Mouse (Mus musculus): ENCODE measurements around the gene Spata25. TPM values are rescaled to one million over a fixed set of nuclear protein-coding genes. Genes with fewer than 3 reads are reported as not detected.
"Not testable (repeated sequence)": the region's sequence is repeated elsewhere in the genome, so short reads cannot be mapped to it uniquely, and the experiment has no call there.

The Spata25 gene
- polyA plus RNA-seq, 1 experiment from 2014 or later: 0.14 TPM

DNA sequence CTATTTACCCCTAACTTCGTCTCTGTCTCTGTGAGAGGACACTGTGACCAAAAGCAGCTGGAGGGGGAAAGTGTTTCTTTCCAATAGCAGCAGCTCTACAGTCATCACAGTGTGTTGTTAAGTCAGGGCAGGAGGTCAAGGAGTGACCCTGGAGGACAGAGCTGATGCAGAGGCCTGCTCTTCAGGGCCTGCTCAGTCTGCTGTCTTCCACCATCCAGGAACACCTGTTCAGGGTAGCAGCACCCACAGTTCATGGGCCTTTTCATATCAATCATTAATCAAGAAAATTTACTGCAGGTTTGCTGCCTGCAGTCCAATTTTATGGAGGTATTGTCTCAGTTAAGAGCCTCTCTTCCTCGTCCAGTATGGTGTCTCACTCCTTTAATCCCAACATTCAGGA lies 14.8 kb downstream of the Spata25 start:
- no peaks in the 10 kb centered on the region for H3K27me3 ChIP-seq
- ATAC-seq: no peak
- DNase-seq (ENCODE audit: low read depth, low spot score): no peak
- POLR2A ChIA-PET: no interaction called here
- in situ Hi-C loops (cut with MboI; ENCODE audit: low pct_unique_long_range_greater_than_20kb): no loop called here
- CTCF ChIA-PET: no interaction called here
- no peak for TF ChIP-seq CTCF (IDR thresholded peaks at IDR 0.05)

DNA sequence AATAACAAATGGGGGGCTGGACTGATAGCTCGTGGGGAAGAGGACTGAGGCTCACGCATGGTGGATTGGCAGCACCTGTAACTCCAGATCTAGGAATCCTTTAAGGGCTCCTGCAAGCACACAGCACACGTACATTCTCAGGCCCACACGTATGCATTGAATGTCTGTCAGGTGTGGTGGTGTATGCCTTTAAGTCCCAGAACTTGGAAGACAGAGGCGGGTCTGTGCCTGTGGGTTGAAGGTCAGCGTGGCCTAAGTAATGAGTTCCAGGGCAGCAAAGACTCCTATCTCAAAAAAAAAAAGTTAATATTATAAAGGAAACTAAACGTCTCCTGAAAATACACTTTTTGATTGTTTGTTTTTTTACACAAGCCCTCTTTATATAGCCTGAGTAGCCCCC lies 21.7 kb downstream of the Spata25 start:
- POLR2A ChIA-PET: no interaction called here
- DNase-seq (ENCODE audit: low read depth, low spot score) (no peak), ATAC-seq (no peak)
- H3K27me3 ChIP-seq: no peaks in the 10 kb centered on the region
- TF ChIP-seq CTCF (IDR thresholded peaks at IDR 0.05): no peak
- CTCF ChIA-PET: interaction anchor here (1.2 to 5.7 kb wide), 3 partner anchors 11 to 13 kb away, joined by 4 to 53 read pairs (median 4); no protein-coding TSS in a partner anchor
- in situ Hi-C loops (cut with MboI; ENCODE audit: low pct_unique_long_range_greater_than_20kb): no loop called here

DNA sequence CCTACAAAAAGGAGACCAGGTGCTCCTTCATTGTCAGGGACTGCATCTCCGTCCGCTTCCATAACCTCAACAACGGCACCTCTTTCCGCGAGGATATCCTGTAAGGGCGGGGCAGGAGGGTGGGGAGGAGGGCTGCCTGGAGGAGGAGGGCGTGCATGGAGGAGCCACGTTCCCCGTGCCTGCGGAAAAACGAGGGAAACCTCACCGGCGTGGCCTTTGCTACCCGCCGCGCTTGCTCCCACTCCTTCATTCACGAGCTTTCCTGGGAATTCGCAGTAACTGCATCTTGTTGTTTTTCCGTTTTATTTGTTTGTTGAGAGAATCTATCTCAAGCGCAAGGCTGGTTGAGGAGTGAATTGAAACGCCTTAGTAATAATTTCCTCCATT lies 23.0 kb downstream of the Spata25 start:
- in situ Hi-C loops (cut with MboI; ENCODE audit: low pct_unique_long_range_greater_than_20kb): no loop called here
- DNase-seq (ENCODE audit: low read depth, low spot score) (no peak), ATAC-seq (peak; percentile 24)
- CTCF ChIA-PET: interaction anchor here (1.2 to 5.7 kb wide), 4 partner anchors 12 to 17 kb away, joined by 4 to 53 read pairs (median 10); partner anchors contain the start of gene Zswim1
- no peaks in the 10 kb centered on the region for H3K27me3 ChIP-seq
- POLR2A ChIA-PET: interaction anchor here (0.9 to 1.8 kb wide), 3 partner anchors 10 to 17 kb away, joined by 3 to 7 read pairs (median 5); partner anchors contain the start of gene Zswim1
- no peak for TF ChIP-seq CTCF (IDR thresholded peaks at IDR 0.05)

DNA sequence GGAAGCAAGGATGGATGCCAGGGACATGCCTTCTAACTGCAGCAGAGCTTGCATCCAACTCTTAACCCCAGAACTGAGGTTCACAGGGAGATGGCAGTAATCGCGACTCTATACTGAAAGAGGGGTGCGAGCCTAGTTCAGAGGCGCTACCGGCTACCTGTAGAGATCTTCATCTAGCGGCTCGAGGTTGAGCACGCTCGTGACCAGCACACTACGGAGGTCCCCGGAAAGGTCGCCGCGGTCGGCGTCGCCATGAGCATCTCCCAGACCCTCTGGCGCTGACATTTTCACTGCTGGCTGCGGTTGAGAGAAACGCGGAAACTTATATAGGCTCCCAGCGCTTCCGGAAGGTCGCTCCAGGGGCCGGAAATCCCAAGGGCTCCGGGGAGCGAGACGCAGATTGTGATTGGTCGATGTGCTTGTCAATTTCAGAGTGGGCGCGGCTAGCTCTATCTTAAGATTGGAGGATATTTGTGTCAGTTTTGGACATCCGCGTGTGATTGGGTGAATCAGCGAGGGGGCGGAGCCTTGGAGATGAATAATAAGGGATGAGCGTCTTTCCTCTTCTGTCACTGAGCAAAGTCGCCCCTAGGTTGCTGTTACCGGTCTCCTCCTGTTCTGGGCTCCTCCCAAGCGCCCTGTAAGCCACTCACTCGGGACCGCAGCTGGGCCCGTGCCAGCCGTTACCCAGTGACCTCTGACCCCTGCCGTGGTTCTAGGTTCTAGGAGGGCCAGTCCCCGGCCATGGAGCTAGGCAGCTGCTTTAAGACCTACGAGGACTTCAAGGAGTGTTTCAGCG lies 23.6 kb downstream of the Spata25 start, which contains the start of the genes Acot8 and Zswim3:
Gene Acot8 (minus strand): TSS at position 350 of the 799 bp plus-strand sequence.
Gene Zswim3 (plus strand): TSS at position 566 of the 799 bp plus-strand sequence.
- no peaks in the 10 kb centered on the region for H3K27me3 ChIP-seq
- CTCF ChIA-PET: interaction anchor here (1.2 to 5.7 kb wide), 4 partner anchors 11 to 28 kb away, joined by 3 to 53 read pairs (median 10); partner anchors contain the start of genes Ctsa and Zswim1
- ATAC-seq (peak; percentile 90), DNase-seq (ENCODE audit: low read depth, low spot score) (peak; percentile 99)
- POLR2A ChIA-PET: interaction anchor here (0.6 to 1.8 kb wide), 4 partner anchors 11 to 29 kb away, joined by 3 to 7 read pairs (median 4); partner anchors contain the start of genes Neurl2 and Zswim1
- in situ Hi-C loops (cut with MboI; ENCODE audit: low pct_unique_long_range_greater_than_20kb): no loop called here
- TF ChIP-seq CTCF (IDR thresholded peaks at IDR 0.05): no peak

DNA sequence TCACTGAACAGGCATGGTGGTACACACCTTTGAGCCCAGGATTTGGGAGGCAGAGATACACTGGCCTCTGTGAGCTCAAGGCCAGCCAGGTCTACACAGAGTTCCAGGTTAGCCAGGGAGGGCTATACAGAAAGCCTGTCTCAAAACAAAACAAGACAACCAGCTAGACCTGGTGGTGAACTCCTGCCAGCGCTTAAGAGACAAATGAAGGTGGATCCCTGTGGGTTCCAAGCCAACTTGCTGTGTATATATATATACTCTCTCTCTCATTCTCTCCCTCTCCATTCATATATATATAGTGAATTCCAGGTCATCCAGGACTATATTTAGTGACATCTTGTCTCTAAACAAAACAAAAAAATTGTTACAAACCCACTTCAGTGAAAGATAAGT lies 24.4 kb downstream of the Spata25 start:
- in situ Hi-C loops (cut with MboI; ENCODE audit: low pct_unique_long_range_greater_than_20kb): no loop called here
- ChIA-PET POLR2A (no interaction called here), CTCF (interaction anchor here (1.2 to 5.7 kb wide), 5 partner anchors 10 to 63 kb away, joined by 3 to 53 read pairs (median 4); partner anchors contain the start of genes Ctsa and Zswim1)
- no peak for TF ChIP-seq CTCF (IDR thresholded peaks at IDR 0.05)
- H3K27me3 ChIP-seq: no peaks in the 10 kb centered on the region
- DNase-seq (ENCODE audit: low read depth, low spot score) (no peak), ATAC-seq (no peak)

DNA sequence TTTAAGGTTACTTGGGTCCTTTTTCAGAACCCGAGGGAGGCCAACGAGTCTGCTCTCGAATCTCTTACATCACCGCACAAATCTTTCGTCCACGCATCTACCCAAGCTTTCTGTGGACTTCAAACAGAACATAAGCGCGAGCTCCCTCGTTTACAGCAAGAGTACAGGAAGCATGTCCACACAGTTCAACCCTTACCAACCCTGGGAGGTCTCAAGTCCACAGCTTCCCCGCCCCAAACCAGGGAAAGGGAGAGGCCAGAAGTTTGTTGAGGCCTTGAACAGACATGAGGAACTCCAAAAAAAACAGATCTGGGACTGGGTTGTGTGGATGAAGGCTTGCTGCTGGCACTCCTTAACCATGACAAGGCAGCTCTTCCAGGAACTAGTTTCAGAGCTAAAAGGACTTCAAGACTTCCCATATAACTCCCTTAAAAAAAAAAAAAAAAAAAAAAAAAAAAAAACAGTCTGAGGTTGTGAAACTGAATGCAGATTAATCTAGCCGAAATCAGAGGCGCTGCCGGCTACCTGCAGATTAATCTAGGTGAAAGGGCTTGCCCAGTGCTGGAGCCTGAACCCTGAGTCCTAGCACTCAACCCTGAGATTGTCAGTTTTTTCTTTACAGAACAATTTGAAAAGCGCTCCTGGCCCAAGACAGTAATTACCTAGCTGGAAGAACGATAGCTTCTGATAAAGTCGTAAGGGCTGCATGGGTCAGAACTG lies 25.0 kb downstream of the Spata25 start:
- POLR2A ChIA-PET: interaction anchor here (0.6 kb wide), 1 partner anchor 236 kb away, joined by 3 read pairs; no protein-coding TSS in a partner anchor
- in situ Hi-C loops (cut with MboI; ENCODE audit: low pct_unique_long_range_greater_than_20kb): no loop called here
- ATAC-seq (no peak), DNase-seq (ENCODE audit: low read depth, low spot score) (no peak)
- no peaks in the 10 kb centered on the region for H3K27me3 ChIP-seq
- CTCF ChIA-PET: interaction anchor here (1.2 to 5.7 kb wide), 4 partner anchors 10 to 64 kb away, joined by 3 to 53 read pairs (median 10); partner anchors contain the start of gene Ctsa
- no peak for TF ChIP-seq CTCF (IDR thresholded peaks at IDR 0.05)

DNA sequence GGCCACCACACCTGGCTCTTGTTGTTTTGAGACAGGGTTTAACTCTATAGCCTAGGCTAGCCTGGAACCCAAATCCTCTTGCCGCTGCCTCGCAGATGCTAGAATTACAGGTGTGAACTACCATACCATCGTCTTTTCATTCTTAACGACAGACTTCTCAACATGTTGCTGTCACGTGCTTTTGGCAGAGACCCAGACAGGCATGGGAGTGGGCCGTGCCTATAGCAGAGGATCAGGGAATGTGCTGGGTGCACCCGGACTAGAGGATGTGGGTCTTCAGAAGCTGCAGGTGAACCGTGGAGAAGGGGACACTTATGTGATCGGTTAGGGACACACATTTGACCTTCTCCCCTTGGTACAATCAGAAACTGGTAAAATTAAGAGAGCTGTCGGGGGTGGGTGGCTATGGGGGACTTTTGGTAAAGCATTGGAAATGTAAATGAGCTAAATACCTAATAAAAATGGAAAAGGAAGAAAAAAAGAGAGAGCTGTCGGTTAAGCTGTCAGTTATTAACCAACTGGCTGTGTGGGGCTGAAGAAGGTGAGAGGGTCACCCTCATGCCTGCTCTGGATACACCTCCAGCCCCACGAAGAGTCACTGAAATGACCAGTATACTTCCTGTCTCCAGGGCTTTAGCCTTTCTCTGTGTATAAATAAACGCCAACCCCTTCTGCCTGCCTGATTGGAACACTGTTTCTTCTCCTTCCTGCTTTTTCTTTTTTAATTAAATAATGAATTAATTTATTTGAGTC lies 27.9 kb downstream of the Spata25 start:
- in situ Hi-C loops (cut with MboI; ENCODE audit: low pct_unique_long_range_greater_than_20kb): no loop called here
- TF ChIP-seq CTCF (IDR thresholded peaks at IDR 0.05): no peak
- ATAC-seq (no peak), DNase-seq (ENCODE audit: low read depth, low spot score) (no peak)
- ChIA-PET POLR2A (no interaction called here), CTCF (no interaction called here)
- H3K27me3 ChIP-seq: no peaks in the 10 kb centered on the region

DNA sequence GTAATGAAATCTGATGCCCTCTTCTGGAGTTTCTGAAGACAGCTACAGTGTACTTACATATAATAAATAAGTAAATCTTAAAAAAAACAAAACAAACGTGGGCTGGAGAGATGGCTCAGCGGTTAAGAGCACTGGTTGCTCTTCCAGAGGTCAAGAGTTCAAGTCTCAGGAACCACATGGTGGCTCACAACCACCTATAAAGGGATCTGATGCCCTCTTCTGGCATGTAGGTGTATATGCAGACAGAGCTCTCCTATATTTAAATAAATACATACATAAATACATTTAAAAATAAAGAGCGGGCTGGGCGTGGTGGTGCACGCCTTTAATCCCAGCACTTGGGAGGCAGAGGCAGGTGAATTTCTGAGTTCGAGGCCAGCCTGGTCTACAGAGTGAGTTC lies 29.8 kb downstream of the Spata25 start:
- H3K27me3 ChIP-seq; in situ Hi-C loops (cut with MboI; ENCODE audit: low pct_unique_long_range_greater_than_20kb): not testable (repeated sequence)

DNA sequence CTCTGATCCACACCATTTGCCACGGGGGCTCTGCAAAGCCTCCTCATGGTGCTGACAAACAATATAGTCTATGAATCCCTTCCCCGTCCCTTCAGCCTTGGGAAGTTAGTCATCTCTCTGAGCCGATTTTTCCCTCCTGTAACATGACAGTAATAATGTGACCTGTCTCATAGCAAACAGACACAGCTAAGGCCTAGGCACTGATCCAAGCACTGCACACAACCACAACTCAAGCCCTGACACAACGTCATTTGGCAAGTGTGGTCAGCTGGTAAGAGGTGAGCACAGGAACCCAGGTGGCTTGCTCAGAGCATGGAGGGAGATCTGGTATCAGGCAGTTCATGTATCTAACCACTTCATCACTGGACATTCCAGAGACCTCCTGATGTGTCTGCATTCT lies 32.5 kb downstream of the Spata25 start:
- DNase-seq (ENCODE audit: low read depth, low spot score): no peak
- ChIA-PET CTCF (interaction anchor here (1.0 kb wide), 1 partner anchor 66 kb away, joined by 3 read pairs; no protein-coding TSS in a partner anchor), POLR2A (no interaction called here)
- no peaks in the 10 kb centered on the region for H3K27me3 ChIP-seq
- no peak for TF ChIP-seq CTCF (IDR thresholded peaks at IDR 0.05)
- in situ Hi-C loops (cut with MboI; ENCODE audit: low pct_unique_long_range_greater_than_20kb): no loop called here
- ATAC-seq: no peak

More for the DNA sequence above, 29.8 kb downstream of the Spata25 start:
- DNase-seq (ENCODE audit: low read depth, low spot score); ATAC-seq; POLR2A ChIA-PET: not testable (repeated sequence)
- CTCF ChIA-PET: interaction anchor here (1.0 to 1.5 kb wide), 3 partner anchors 9 to 27 kb away, joined by 3 to 5 read pairs (median 4); no protein-coding TSS in a partner anchor

DNA sequence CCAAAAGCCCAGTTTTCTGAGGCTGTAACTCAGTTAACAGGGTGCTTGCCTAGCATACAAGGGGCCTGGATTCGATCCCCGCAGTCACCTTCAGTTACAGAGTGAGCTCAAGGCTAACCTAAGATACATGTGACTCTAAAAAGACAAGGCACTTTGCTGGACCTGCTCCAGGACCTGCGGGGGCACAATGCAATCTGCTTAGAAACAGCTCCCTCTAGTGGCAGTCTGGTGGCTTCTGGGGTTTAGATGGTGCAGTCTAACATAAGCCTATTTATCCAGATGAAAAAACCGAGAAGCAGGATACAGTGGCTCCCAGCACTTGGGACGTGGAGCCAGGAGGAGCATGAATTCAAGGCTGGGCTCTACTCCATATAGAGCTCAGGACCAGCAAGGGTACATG lies 34.0 kb downstream of the Spata25 start:
- in situ Hi-C loops (cut with MboI; ENCODE audit: low pct_unique_long_range_greater_than_20kb): no loop called here
- TF ChIP-seq CTCF (IDR thresholded peaks at IDR 0.05): no peak
- no peaks in the 10 kb centered on the region for H3K27me3 ChIP-seq
- DNase-seq (ENCODE audit: low read depth, low spot score) (peak; percentile 58), ATAC-seq (no peak)
- POLR2A ChIA-PET: interaction anchor here (0.6 to 1.1 kb wide), 2 partner anchors 11 to 24 kb away, joined by 3 to 5 read pairs; no protein-coding TSS in a partner anchor
- CTCF ChIA-PET: interaction anchor here (0.6 to 2.9 kb wide), 15 partner anchors 9 to 73 kb away, joined by 3 to 53 read pairs (median 4); partner anchors contain the start of genes Acot8, Snx21, Tnnc2 and Zswim3

All from Patski (cell line).